Mouse (Mus musculus): ENCODE measurements around the gene Kank1. TPM values are rescaled to one million over a fixed set of nuclear protein-coding genes. Genes with fewer than 3 reads are reported as not detected.

Gene Kank1
- polyA plus RNA-seq, 1 experiment from 2014 or later, result 23.0 TPM

- Histone ChIP-seq H3K4me1 (no peaks in the 10 kb centered on the region), H3K36me3 (no peaks in the 10 kb centered on the region), H3K4me2 (no peak overlapping the region), H3K4me3 (replicated peaks) (no peak overlapping the region), H3K9me3 (no peaks in the 10 kb centered on the region), H3K27ac (no peak overlapping the region), H3K9ac (no peak overlapping the region), H3K27me3 (replicated peaks) (no peaks in the 10 kb centered on the region)
- 87% methylated on average over 3 of the region's 3 CpGs for WGBS
- no peak for ATAC-seq (ENCODE audit: insufficient read depth, low FRiP score, low read depth)
Observed at GRCm38 (mm10) chr19:25253628-25254027, 16.9 kb downstream of the Kank1 start.

GRCm38 (mm10) chr19:25258321-25258720 lies 21.5 kb downstream of the Kank1 start:
- Histone ChIP-seq H3K4me2 (no peak overlapping the region), H3K9ac (no peak overlapping the region), H3K4me3 (replicated peaks) (no peak overlapping the region), H3K9me3 (no peaks in the 10 kb centered on the region), H3K27ac (no peak overlapping the region), H3K36me3 (no peaks in the 10 kb centered on the region), H3K4me1 (no peaks in the 10 kb centered on the region), H3K27me3 (replicated peaks) (no peaks in the 10 kb centered on the region)
- ATAC-seq (ENCODE audit: insufficient read depth, low FRiP score, low read depth), result no peak
- 77% methylated on average over 6 of the region's 6 CpGs for WGBS

GRCm38 (mm10) chr19:25266181-25266580 lies 29.4 kb downstream of the Kank1 start:
- Histone ChIP-seq H3K9ac (no peak overlapping the region), H3K4me1 (0 out of 2 replicates have a peak, but pooled peaks cover 3% of the 10 kb centered on the region), H3K9me3 (no peaks in the 10 kb centered on the region), H3K4me2 (no peak overlapping the region), H3K27me3 (replicated peaks) (no peaks in the 10 kb centered on the region), H3K4me3 (replicated peaks) (no peak overlapping the region), H3K36me3 (no peaks in the 10 kb centered on the region), H3K27ac (no peak overlapping the region)
- 50% methylated on average over 9 of the region's 9 CpGs for WGBS
- ATAC-seq (ENCODE audit: insufficient read depth, low FRiP score, low read depth), result no peak

GRCm38 (mm10) chr19:25267247-25267646 lies 30.5 kb downstream of the Kank1 start:
- Histone ChIP-seq H3K4me1 (0 out of 2 replicates have a peak, but pooled peaks cover 3% of the 10 kb centered on the region), H3K36me3 (no peaks in the 10 kb centered on the region), H3K27ac (0 out of 2 replicates have a peak overlapping the region, but pooled peaks have one; percentile 40), H3K9me3 (no peaks in the 10 kb centered on the region), H3K4me2 (no peak overlapping the region), H3K4me3 (replicated peaks) (no peak overlapping the region), H3K27me3 (replicated peaks) (no peaks in the 10 kb centered on the region), H3K9ac (no peak overlapping the region)
- no peak for ATAC-seq (ENCODE audit: insufficient read depth, low FRiP score, low read depth)
- WGBS, result 32% methylated on average over 6 of the region's 6 CpGs

- Histone ChIP-seq H3K9me3 (no peaks in the 10 kb centered on the region), H3K4me2 (no peak overlapping the region), H3K27ac (no peak overlapping the region), H3K27me3 (replicated peaks) (no peaks in the 10 kb centered on the region), H3K4me3 (replicated peaks) (no peak overlapping the region), H3K36me3 (no peaks in the 10 kb centered on the region), H3K4me1 (0 out of 2 replicates have a peak, but pooled peaks cover 3% of the 10 kb centered on the region), H3K9ac (no peak overlapping the region)
- WGBS, result 76% methylated on average over 6 of the region's 6 CpGs
- ATAC-seq (ENCODE audit: insufficient read depth, low FRiP score, low read depth), result no peak
Observed at GRCm38 (mm10) chr19:25268532-25268931, 31.8 kb downstream of the Kank1 start.

GRCm38 (mm10) chr19:25271591-25271990 lies 34.8 kb downstream of the Kank1 start:
- H3K27me3 ChIP-seq (replicated peaks), result no peaks in the 10 kb centered on the region
- 62% methylated on average over 9 of the region's 9 CpGs for WGBS
- H3K4me3 ChIP-seq (replicated peaks), result no peak overlapping the region
- no peaks in the 10 kb centered on the region for H3K36me3 ChIP-seq
- no peak for ATAC-seq (ENCODE audit: insufficient read depth, low FRiP score, low read depth)
- H3K4me2 ChIP-seq, result no peak overlapping the region
- H3K9me3 ChIP-seq, result no peaks in the 10 kb centered on the region
- no peak overlapping the region for H3K9ac ChIP-seq
- 0 out of 2 replicates have a peak, but pooled peaks cover 3% of the 10 kb centered on the region for H3K4me1 ChIP-seq
- H3K27ac ChIP-seq, result no peak overlapping the region

GRCm38 (mm10) chr19:25273179-25273578 lies 36.4 kb downstream of the Kank1 start:
- no peaks in the 10 kb centered on the region for H3K36me3 ChIP-seq
- H3K9me3 ChIP-seq, result no peaks in the 10 kb centered on the region
- no peaks in the 10 kb centered on the region for H3K4me1 ChIP-seq
- H3K4me2 ChIP-seq, result no peak overlapping the region
- H3K9ac ChIP-seq, result no peak overlapping the region
- no peaks in the 10 kb centered on the region for H3K27me3 ChIP-seq (replicated peaks)
- H3K4me3 ChIP-seq (replicated peaks), result no peak overlapping the region
- ATAC-seq (ENCODE audit: insufficient read depth, low FRiP score, low read depth), result no peak
- H3K27ac ChIP-seq, result no peak overlapping the region

- no peaks in the 10 kb centered on the region for H3K27me3 ChIP-seq (replicated peaks)
- no peak overlapping the region for H3K27ac ChIP-seq
- no peak overlapping the region for H3K4me3 ChIP-seq (replicated peaks)
- 88% methylated on average over 15 of the region's 15 CpGs for WGBS
- no peak for ATAC-seq (ENCODE audit: insufficient read depth, low FRiP score, low read depth)
- no peak overlapping the region for H3K9ac ChIP-seq
- H3K4me2 ChIP-seq, result no peak overlapping the region
- H3K4me1 ChIP-seq, result no peaks in the 10 kb centered on the region
- H3K36me3 ChIP-seq, result no peaks in the 10 kb centered on the region
- no peaks in the 10 kb centered on the region for H3K9me3 ChIP-seq
Observed at GRCm38 (mm10) chr19:25276600-25277395, 40.0 kb downstream of the Kank1 start.

GRCm38 (mm10) chr19:25277761-25278160 lies 41.0 kb downstream of the Kank1 start:
- H3K4me3 ChIP-seq (replicated peaks), result no peak overlapping the region
- no peak overlapping the region for H3K9ac ChIP-seq
- no peak overlapping the region for H3K4me2 ChIP-seq
- no peaks in the 10 kb centered on the region for H3K9me3 ChIP-seq
- no peak overlapping the region for H3K27ac ChIP-seq
- WGBS, result 44% methylated on average over 5 of the region's 5 CpGs
- no peak for ATAC-seq (ENCODE audit: insufficient read depth, low FRiP score, low read depth)
- H3K27me3 ChIP-seq (replicated peaks), result no peaks in the 10 kb centered on the region
- H3K4me1 ChIP-seq, result no peaks in the 10 kb centered on the region
- H3K36me3 ChIP-seq, result no peaks in the 10 kb centered on the region

GRCm38 (mm10) chr19:25279603-25280002 lies 42.8 kb downstream of the Kank1 start:
- WGBS, result 71% methylated on average over 5 of the region's 5 CpGs
- H3K27ac ChIP-seq, result no peak overlapping the region
- no peaks in the 10 kb centered on the region for H3K9me3 ChIP-seq

GRCm38 (mm10) chr19:25283665-25284064 lies 46.9 kb downstream of the Kank1 start:
- Histone ChIP-seq H3K4me1 (no peaks in the 10 kb centered on the region), H3K9ac (no peak overlapping the region), H3K27me3 (replicated peaks) (no peaks in the 10 kb centered on the region), H3K27ac (no peak overlapping the region), H3K4me3 (replicated peaks) (no peak overlapping the region), H3K36me3 (no peaks in the 10 kb centered on the region), H3K9me3 (no peaks in the 10 kb centered on the region), H3K4me2 (no peak overlapping the region)
- WGBS, result 71% methylated on average over 2 of the region's 2 CpGs
- ATAC-seq (ENCODE audit: insufficient read depth, low FRiP score, low read depth), result no peak

More at GRCm38 (mm10) chr19:25279603-25280002, 42.8 kb downstream of the Kank1 start:
- Histone ChIP-seq H3K27me3 (replicated peaks) (no peaks in the 10 kb centered on the region), H3K4me3 (replicated peaks) (no peak overlapping the region), H3K4me1 (no peaks in the 10 kb centered on the region), H3K9ac (no peak overlapping the region), H3K36me3 (no peaks in the 10 kb centered on the region), H3K4me2 (no peak overlapping the region)
- ATAC-seq (ENCODE audit: insufficient read depth, low FRiP score, low read depth), result no peak

GRCm38 (mm10) chr19:25285756-25286538 lies 49.2 kb downstream of the Kank1 start:
- Histone ChIP-seq H3K36me3 (no peaks in the 10 kb centered on the region), H3K9ac (no peak overlapping the region), H3K4me2 (no peak overlapping the region), H3K27me3 (replicated peaks) (no peaks in the 10 kb centered on the region), H3K27ac (0 out of 2 replicates have a peak overlapping the region, but pooled peaks have one; percentile 2), H3K4me3 (replicated peaks) (no peak overlapping the region), H3K9me3 (no peaks in the 10 kb centered on the region), H3K4me1 (no peaks in the 10 kb centered on the region)
- 32% methylated on average over 5 of the region's 5 CpGs for WGBS
- ATAC-seq (ENCODE audit: insufficient read depth, low FRiP score, low read depth), result no peak
